Mouse (Mus musculus) skeletal muscle tissue, postnatal 0 days (tissue): ENCODE results near the gene Gm8909. TPM values are rescaled to one million over a fixed set of nuclear protein-coding genes. Genes with fewer than 3 reads are reported as not detected.

Experiments
- polyA plus RNA-seq: library from polyadenylated mRNA; unstranded; fragments of >200 nt; fragmentation: Nextera tagmentation; extraction: Ambion mirVana; gene quantifications from 2 replicates; pipeline ENCODE4 v1.2.1, GENCODE M21; 2015

The Gm8909 gene
- polyA plus RNA-seq, result not detected in 2 replicates

DNA sequence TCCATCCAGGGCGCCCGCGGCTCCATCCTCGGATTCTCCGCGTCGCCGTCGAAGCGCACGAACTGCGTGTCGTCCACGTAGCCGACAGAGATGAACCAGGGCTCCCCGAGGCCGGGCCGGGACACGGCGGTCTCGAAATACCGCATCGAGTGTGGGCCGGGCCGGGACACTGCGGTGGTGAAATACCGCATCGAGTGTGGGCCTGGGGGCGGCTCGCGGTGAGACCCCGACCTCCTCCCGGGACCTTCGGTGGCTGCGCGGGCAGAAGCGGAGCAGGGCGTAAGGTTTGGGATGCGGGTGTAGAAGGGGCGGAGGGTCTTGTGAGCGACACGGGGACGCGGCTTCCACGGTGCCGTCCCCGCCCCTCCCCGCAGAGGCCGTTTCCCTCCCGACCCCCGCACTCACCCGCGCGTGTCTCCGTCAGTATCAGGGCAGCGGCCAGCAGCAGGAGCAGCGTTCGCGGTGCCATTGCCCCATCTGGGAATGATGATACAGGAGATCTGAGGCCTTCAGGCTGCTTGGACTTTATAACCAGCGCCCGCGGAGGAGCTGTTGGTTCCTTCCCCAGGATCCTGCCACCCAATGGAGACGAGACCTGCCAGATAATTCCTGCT lies at the start of gene Gm8909:
Gm8909 (minus strand) TSS at position 499 of the 614 bp plus-strand sequence.

DNA sequence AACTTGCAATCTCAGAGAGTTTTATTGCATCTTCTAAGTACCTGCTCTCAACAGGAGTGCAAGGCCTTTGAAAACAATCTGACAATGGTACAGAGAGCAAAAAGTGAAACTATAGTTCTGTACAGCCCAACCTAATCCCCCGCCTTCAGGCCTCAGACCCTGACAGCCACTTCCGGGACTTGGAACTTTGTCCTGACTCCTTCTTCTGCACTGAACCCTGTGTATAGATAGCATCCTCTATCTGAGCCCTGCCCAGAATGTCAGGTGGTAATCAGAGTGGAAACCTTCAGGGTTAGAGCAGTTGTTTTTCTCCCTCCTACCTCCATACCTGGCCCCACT lies 21.8 kb upstream of the Gm8909 start, which contains the start of gene H2-T3:
H2-T3 (minus strand) TSS at position 119 of the 339 bp plus-strand sequence.

DNA sequence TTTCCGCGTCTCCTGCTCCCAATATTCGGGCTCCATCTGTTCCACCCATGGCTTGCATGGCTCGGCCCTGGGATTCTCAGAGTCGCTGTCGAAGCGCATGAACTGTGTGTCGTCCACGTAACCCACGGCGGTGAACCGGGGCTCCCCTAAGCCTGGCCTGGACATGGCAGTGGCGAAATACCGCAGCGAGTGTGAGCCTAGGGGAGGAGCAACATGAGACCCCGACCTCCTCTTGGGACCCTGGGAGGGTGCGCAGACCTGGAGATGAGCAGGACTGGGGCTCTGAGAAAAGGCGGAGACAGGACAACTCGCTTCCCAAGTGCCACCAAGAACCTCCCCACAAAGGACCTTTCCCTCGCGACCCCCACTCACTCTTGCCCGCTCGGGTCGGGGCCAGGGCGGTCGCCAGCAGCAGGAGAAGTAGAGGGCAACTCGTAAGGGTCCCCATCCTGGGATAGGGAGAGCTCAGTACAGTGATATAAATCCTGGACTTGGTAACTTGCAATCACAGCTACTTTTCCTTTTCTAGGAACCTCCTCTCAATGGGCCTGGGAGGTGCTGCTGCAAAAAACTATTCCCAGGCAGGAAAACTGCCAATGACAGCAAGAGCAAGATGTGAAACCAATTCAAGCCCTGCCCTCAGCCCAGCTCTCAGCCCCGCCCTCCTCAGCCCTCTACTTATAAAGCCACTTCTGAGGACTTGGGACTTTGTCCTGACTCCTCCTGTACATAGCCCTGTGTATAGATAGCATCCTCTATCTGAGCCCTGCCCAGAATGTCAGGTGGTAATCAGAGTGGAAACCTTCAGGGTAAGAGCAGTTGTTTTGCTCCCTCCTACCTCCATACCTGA lies 39.1 kb downstream of the Gm8909 start, which contains the start of gene Gm7030:
Gm7030 (minus strand) TSS at position 458 of the 850 bp plus-strand sequence.

DNA sequence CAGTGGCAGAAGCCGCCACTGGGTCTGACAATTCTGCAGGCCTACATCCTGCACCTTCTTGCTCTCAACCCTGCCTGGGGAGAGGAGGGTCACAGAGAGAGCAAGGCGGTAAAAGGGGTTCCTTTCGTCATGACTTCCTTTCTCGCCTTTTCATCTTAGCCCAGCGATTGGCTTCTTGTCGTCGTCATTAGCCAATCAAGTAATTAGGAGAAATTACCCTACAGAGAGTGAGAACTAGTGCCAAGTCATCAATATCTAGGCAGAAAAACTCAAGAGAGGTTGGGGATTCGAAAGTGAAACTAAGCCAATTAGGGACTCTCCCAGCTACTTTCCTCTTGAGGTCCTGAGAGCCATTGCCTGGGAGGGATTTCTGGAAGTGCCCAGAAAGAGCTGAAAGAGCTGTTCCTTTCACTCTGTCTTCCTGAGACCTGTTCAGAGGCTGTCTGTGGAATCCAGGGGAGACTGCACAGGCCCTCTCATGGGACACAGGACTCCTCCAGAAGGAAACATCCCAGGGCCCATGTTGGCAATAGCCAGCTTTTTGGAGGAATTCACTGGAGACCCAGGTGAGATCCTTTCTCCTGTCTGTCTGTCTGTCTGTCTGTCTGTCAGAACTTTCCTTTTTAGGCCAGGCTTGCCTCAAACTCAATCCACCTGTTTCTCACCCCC lies 46.9 kb downstream of the Gm8909 start, which contains the start of gene Gm19684:
Gm19684 (plus strand) TSS at position 327 of the 669 bp plus-strand sequence.

Other genes with a start within 250 kb of the Gm8909 start
- gene Abcf1, start 198.8 kb downstream of the Gm8909 start, polyA plus RNA-seq, result 62.2 and 75.8 TPM in 2 replicates
- gene Gnl1, start 188.7 kb downstream of the Gm8909 start, polyA plus RNA-seq, result 23.3 and 25.8 TPM in 2 replicates
- 8.5 and 10.2 TPM in 2 replicates for gene Prr3, start 188.3 kb downstream of the Gm8909 start, polyA plus RNA-seq
- 1.8 TPM in 2 replicates for gene H2-T24, start 148.0 kb downstream of the Gm8909 start, polyA plus RNA-seq
- gene H2-T23, start 135.7 kb downstream of the Gm8909 start, polyA plus RNA-seq, result 10.8 and 13.2 TPM in 2 replicates
- gene H2-T22, start 125.8 kb downstream of the Gm8909 start, polyA plus RNA-seq, result 11.7 and 13.4 TPM in 2 replicates
- not detected in 2 replicates for gene Gm6034, start 125.6 kb downstream of the Gm8909 start, polyA plus RNA-seq
- 0.12 TPM in 1 of 2 replicates, not detected in the other for gene Gm11127, start 110.2 kb downstream of the Gm8909 start, polyA plus RNA-seq
- not detected in 2 replicates for gene Gm19684, start 46.9 kb downstream of the Gm8909 start, polyA plus RNA-seq
- gene Gm7030, start 39.1 kb downstream of the Gm8909 start, polyA plus RNA-seq, result not detected in 2 replicates
- gene H2-T3, start 21.8 kb upstream of the Gm8909 start, polyA plus RNA-seq, result not detected in 2 replicates
- 61.5 and 64.7 TPM in 2 replicates for gene Rpp21, start 89.5 kb upstream of the Gm8909 start, polyA plus RNA-seq
- 4.5 and 4.9 TPM in 2 replicates for gene Trim39, start 103.7 kb upstream of the Gm8909 start, polyA plus RNA-seq
- gene H2-M10.2, start 118.0 kb upstream of the Gm8909 start, polyA plus RNA-seq, result not detected in 2 replicates
- gene H2-M10.1, start 157.6 kb upstream of the Gm8909 start, polyA plus RNA-seq, result not detected in 2 replicates
- gene H2-M10.3, start 199.9 kb upstream of the Gm8909 start, polyA plus RNA-seq, result not detected in 2 replicates